Mouse (Mus musculus) neural tube, embryonic 15.5 days (tissue): ENCODE measurements at regions not wholly inside any gene's neighbourhood (a gene's known extent, or its start where the extent isn't known, plus 50 kb on each side); places are given as distances from the start of the nearest gene placed in this dataset.

ENCODE experiments used
- ATAC-seq: fragments of 200-750 bp; cut with Nextera tagmentation; 2 replicates; pipeline ENCODE4 v1.8.0; 2017; ENCODE audit warnings: mild to moderate bottlenecking, moderate TSS enrichment, moderate library complexity; ENCODE audit not compliant: low FRiP score
- H3K27ac ChIP-seq: fragments of 300-500 bp; sonication (generic); replicated peaks from 2 replicates; pipeline ENCODE4 v1.5.1; 2015; ENCODE audit warnings: mild to moderate bottlenecking, inconsistent platforms
- H3K27me3 ChIP-seq: fragments of 300-500 bp; sonication (generic); replicated peaks from 2 replicates; pipeline ENCODE4 v1.6.1; 2015; ENCODE audit warnings: inconsistent platforms
- H3K36me3 ChIP-seq: fragments of 300-500 bp; sonication (generic); 2 replicates; pipeline ENCODE4 v1.6.1; 2015; ENCODE audit warnings: inconsistent platforms
- H3K4me1 ChIP-seq: fragments of 300-500 bp; sonication (generic); 2 replicates; pipeline ENCODE4 v1.6.1; 2015; ENCODE audit warnings: inconsistent platforms
- H3K4me2 ChIP-seq: fragments of 300-500 bp; sonication (generic); 2 replicates; pipeline ENCODE4 v1.6.1; 2015; ENCODE audit warnings: inconsistent platforms, mild to moderate bottlenecking, moderate library complexity
- H3K4me3 ChIP-seq: fragments of 300-500 bp; sonication (generic); replicated peaks from 2 replicates; pipeline ENCODE4 v1.5.1; 2015; ENCODE audit warnings: mild to moderate bottlenecking, inconsistent platforms
- H3K9ac ChIP-seq: fragments of 300-500 bp; sonication (generic); replicated peaks from 2 replicates; pipeline ENCODE4 v1.6.1; 2015; ENCODE audit warnings: mild to moderate bottlenecking, inconsistent platforms
- H3K9me3 ChIP-seq: fragments of 300-500 bp; sonication (generic); replicated peaks from 2 replicates; pipeline ENCODE4 v1.6.1; 2016; ENCODE audit warnings: inconsistent platforms
- WGBS: fragments of 180-500 bp; shearing (Covaris S2); methylation state at CpG from one replicate; pipeline ENCODE4 v1.1.7; 2015; ENCODE audit warnings: mixed read lengths; 5-methylcytosine and 5-hydroxymethylcytosine counted together

DNA sequence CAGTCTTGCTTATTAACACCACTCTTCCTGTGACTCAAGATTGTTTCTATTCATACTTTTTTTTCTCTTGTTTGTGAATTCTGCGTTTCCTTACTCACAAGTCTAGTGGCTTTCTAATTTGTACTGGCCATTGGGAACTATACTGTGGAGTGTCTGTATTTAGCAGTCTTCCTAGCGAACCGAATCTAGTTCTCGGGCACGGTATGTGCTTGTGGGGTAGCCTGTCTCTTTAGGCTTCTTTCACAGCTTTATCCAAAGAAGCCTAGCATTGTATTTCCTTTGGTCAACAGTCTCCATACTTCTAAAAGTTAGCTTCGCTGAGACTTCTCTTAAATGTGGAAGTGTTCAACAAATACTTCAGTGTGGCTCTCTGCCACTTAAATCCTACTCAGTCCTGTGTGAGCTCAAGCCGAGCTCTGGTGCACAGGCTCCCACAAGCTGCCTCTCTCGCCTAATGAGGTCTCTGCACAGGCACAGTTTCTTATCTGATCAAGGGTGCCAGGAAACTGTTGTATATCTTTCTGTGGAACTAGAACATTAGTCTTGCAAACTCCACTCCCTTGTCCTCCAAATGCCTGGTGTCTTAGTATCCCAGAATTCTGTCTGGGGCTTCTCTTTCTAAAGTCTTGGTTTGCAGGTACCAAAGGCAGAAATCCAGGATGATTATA lies 171.9 kb upstream of the Slco3a1 start:
- Histone ChIP-seq H3K4me3 (no peak overlapping the region), H3K27me3 (no peaks in the 10 kb centered on the region), H3K9me3 (no peaks in the 10 kb centered on the region), H3K9ac (no peak overlapping the region), H3K4me1 (no peaks in the 10 kb centered on the region), H3K27ac (no peak overlapping the region), H3K4me2 (no peak overlapping the region), H3K36me3 (no peaks in the 10 kb centered on the region)
- WGBS, result 83% methylated on average over 8 of the region's 8 CpGs
- ATAC-seq, result no peak

DNA sequence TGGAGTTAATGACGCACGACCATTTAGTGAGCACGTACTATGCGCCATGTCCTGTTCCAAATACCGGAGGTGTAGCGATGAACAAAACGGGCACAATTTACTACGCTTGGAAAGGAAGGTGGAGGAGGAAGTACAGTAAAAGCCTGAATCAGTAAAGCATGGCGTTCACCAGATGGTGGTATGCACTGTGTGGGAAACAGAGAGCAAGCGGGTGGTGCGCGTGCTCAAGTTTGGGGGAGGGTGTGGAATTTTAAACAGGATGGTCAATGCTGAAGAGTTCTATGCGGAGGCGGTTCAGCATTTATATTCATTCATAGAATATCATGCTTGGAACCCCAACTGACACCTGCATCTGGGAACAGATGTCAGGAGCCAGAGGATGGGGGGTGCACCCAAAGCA lies 164.7 kb upstream of the Slco3a1 start:
- H3K4me2 ChIP-seq, result no peak overlapping the region
- no peaks in the 10 kb centered on the region for H3K4me1 ChIP-seq
- ATAC-seq, result no peak
- H3K27me3 ChIP-seq, result no peaks in the 10 kb centered on the region
- 89% methylated on average over 14 of the region's 14 CpGs for WGBS
- no peak overlapping the region for H3K27ac ChIP-seq
- no peaks in the 10 kb centered on the region for H3K36me3 ChIP-seq
- no peaks in the 10 kb centered on the region for H3K9me3 ChIP-seq
- H3K9ac ChIP-seq, result no peak overlapping the region
- no peak overlapping the region for H3K4me3 ChIP-seq

DNA sequence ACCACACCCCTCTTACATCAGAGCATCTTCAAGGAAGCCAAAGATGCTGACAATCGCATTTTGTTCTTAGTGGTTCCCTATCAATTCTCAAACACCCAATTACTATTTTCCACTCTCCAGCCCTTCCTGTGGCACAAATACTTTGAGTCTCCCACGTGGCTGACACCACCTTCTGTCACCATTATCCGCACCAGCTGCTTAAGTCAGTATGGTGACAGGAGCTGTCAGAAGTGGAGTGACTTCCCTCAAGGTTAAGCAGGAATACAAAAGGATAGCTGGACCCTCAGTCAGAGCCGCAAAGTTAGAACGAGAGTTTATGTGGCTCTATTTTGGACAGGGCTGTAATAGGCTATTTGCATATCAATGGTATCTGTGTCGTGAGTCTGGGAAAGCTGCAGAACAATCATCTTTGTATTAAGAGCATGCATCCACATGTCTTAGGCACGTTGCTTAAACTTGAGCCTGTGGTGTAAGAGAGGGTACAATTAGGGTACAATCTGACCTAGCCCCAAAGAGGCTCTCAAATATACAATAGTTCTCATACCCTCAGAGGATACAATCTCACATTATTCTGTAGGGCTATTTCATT lies 155.5 kb upstream of the Slco3a1 start:
- Histone ChIP-seq H3K9ac (no peak overlapping the region), H3K4me1 (peaks cover 8% of the 10 kb centered on the region; the same call in 1 of the 2 replicates), H3K9me3 (no peaks in the 10 kb centered on the region), H3K27me3 (no peaks in the 10 kb centered on the region), H3K4me3 (no peak overlapping the region), H3K36me3 (no peaks in the 10 kb centered on the region), H3K27ac (no peak overlapping the region), H3K4me2 (no peak overlapping the region)
- WGBS, result 22% methylated on average over 7 of the region's 7 CpGs
- ATAC-seq, result no peak

DNA sequence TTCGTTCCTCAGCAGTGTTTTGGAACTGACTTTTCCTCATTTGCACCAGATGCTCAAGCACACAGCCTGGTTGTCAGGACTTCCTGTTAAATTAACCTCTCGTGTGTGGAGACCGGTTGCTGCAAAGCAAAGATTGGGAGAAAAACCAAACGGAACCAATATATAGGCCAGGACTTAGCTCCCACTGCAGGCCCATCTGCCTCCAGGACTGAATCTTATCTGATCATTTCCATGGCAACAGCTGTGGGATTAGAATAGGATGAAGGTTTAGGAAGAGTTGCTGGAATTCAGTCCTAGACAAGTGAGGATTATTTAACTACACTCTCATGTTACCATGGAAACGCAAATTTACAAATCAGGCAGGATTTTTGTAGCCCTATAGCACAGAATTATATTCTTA lies 154.4 kb upstream of the Slco3a1 start:
- no peaks in the 10 kb centered on the region for H3K27me3 ChIP-seq
- H3K9me3 ChIP-seq, result no peaks in the 10 kb centered on the region
- WGBS, result 43% methylated on average over 5 of the region's 5 CpGs
- no peak overlapping the region; the same call in 1 of the 2 replicates for H3K27ac ChIP-seq
- no peaks in the 10 kb centered on the region for H3K36me3 ChIP-seq
- ATAC-seq, result no peak
- H3K4me2 ChIP-seq, result no peak overlapping the region
- H3K9ac ChIP-seq, result no peak overlapping the region
- no peak overlapping the region for H3K4me3 ChIP-seq
- H3K4me1 ChIP-seq, result peaks cover 8% of the 10 kb centered on the region; the same call in 1 of the 2 replicates

DNA sequence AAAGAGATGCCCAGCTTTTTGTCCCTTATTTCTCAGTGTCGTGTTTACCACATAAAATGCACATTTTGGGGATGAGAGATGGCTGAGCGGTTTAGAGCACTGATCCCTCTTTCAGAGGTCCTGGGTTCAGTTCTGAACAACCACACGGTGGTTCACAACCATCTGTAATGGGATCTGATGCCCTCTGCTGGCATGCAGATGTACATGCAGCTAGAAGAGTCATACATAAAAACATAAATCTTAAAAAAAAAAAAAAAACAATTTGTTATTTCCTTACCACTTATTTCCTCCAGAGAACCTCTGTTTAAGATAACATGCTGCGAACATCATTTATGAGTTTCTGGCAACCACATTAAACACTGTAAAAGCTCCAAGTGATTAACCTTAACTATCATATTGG lies 149.0 kb upstream of the Slco3a1 start:
- no peaks in the 10 kb centered on the region for H3K27me3 ChIP-seq

DNA sequence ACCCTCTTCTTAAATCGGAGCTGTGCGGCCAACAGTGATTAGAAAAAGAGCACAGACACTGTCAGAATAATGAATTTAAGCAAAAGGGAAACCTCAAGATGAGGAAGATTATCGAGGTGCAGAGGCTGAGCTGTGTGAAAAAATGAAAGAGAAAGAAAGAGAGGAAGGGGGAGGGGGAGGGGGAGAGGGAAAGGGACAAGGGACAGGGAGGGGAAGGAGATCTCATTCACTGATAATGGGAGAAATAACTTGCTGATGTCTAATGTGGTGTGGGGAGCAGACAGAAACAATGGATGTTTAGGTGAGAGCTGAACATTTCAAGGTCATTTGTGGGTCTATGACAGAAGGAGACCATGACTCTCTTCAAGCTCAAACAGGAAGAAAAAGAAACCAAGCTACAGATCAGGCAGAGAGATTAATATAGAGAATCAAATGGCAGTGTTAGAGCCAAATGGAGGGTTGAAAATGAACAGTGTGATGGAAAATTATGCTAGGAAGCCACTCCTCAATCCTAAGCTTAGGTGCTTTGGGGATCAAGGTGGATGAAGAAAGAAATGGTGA lies 143.3 kb upstream of the Slco3a1 start:
- WGBS, result 82% methylated on average over 3 of the region's 3 CpGs
- Histone ChIP-seq H3K9ac (no peak overlapping the region), H3K4me3 (no peak overlapping the region), H3K4me1 (no peaks in the 10 kb centered on the region), H3K36me3 (no peaks in the 10 kb centered on the region), H3K27me3 (no peaks in the 10 kb centered on the region), H3K4me2 (no peak overlapping the region), H3K27ac (no peak overlapping the region), H3K9me3 (no peaks in the 10 kb centered on the region)
- ATAC-seq, result no peak

More for the DNA sequence above, 149.0 kb upstream of the Slco3a1 start:
- Histone ChIP-seq H3K9me3 (no peaks in the 10 kb centered on the region), H3K4me1 (peaks cover under 1% of the 10 kb centered on the region; the same call in 1 of the 2 replicates), H3K4me2 (no peak overlapping the region), H3K36me3 (no peaks in the 10 kb centered on the region), H3K9ac (no peak overlapping the region), H3K27ac (no peak overlapping the region), H3K4me3 (no peak overlapping the region)
- ATAC-seq, result no peak
- WGBS, result 80% methylated on average over 4 of the region's 4 CpGs

DNA sequence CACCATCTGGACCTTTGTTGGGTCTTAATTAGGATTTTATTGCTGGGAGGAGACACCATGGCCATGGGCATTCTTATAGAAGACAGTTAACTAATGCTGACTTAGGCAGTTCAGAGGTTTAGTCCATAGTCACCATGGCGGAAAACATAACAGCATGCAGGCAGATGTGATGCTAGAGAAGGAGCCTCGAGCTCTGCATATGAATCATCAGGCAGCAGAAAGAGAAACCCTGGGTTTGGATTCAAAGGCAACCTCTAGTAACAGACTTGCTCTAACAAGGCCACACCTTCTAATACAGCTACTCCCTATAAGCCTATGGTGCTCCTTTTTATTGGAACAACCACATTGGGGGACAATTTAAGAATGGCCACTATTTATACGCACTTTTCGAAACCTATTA lies 141.7 kb upstream of the Slco3a1 start:
- Histone ChIP-seq H3K9me3 (no peaks in the 10 kb centered on the region), H3K4me3 (no peak overlapping the region), H3K27me3 (no peaks in the 10 kb centered on the region), H3K27ac (no peak overlapping the region), H3K4me2 (no peak overlapping the region), H3K36me3 (no peaks in the 10 kb centered on the region), H3K9ac (no peak overlapping the region), H3K4me1 (no peaks in the 10 kb centered on the region)
- WGBS, result 81% methylated on average over 4 of the region's 4 CpGs
- no peak for ATAC-seq

DNA sequence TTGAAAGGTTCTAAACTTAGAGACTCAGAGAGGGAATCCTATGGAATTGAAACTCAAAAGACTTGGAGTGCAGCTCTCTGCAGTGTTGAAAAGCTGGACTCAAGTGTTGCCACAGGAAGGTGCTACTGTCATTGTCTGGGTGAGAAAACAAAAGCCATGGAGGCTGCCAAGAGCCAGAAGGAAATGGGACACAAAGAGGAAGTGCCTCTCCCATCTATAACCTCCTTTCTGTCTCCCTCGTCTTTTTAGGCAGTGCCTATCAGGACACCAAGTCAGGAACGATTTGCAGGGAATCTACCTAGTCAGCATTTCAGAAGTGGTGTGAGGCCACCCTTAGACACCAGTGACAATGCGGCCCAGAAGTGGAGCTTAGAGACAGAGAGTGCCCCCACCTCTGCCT lies 138.5 kb upstream of the Slco3a1 start:
- no peak for ATAC-seq
- WGBS, result 69% methylated on average over 3 of the region's 3 CpGs
- no peak overlapping the region for H3K4me3 ChIP-seq
- no peak overlapping the region for H3K9ac ChIP-seq
- no peaks in the 10 kb centered on the region for H3K36me3 ChIP-seq
- H3K4me1 ChIP-seq, result peaks cover 4% of the 10 kb centered on the region; the same call in 1 of the 2 replicates
- H3K4me2 ChIP-seq, result no peak overlapping the region
- H3K9me3 ChIP-seq, result no peaks in the 10 kb centered on the region
- H3K27ac ChIP-seq, result no peak overlapping the region
- no peaks in the 10 kb centered on the region for H3K27me3 ChIP-seq

DNA sequence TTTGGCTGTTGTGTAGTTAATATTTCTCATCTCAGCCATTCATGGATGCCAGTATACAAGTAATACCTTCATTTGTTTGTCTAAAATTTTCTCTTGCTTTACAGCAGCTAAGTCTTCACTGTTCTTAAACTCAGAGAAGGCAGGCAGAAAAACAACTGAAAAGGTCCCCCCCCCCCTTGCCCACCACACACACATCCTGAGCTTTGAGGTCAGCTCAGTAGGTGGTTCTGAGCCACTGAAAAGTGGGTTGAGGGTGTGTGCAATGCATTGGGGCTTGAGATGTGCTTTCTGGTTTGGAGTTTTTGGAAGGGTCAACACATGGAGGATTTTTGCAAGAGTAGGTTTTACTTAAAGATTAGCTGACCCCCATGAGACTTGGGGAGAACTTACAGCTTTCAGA lies 136.1 kb upstream of the Slco3a1 start:
- Histone ChIP-seq H3K4me1 (peaks cover 14% of the 10 kb centered on the region; the same call in 1 of the 2 replicates), H3K27me3 (no peaks in the 10 kb centered on the region), H3K9ac (no peak overlapping the region), H3K4me3 (no peak overlapping the region), H3K4me2 (no peak overlapping the region), H3K9me3 (no peaks in the 10 kb centered on the region), H3K27ac (no peak overlapping the region), H3K36me3 (no peaks in the 10 kb centered on the region)
- no peak for ATAC-seq

DNA sequence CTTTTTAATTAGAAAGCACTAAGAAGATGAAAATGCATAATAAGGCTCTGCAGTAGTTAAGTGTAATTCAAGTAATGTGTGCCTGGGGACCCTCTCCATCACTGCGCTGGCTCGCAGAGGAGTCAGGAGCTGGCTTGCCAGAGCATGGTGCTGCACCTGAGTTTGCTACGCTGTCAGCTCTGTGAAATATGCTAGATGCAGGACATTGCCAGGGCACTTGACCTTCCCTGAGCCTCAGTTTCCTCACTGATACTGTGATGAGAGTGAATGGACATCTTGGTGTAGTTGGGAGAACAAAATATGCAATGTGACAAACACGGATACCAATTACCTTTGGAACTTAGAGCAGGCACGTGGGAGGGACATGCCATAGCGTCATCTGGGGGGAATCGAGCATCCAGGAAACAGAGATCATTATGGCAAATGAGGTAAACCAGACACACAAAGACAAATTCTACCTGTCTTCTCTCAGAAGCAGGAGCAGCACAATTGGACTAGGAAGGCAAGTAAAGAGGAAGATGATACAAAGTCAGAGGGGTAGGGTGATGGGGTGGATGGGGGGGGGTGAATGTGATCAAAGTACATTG lies 133.6 kb upstream of the Slco3a1 start:
- peak; percentile 89 for ATAC-seq
- WGBS, result 30% methylated on average over 7 of the region's 7 CpGs

DNA sequence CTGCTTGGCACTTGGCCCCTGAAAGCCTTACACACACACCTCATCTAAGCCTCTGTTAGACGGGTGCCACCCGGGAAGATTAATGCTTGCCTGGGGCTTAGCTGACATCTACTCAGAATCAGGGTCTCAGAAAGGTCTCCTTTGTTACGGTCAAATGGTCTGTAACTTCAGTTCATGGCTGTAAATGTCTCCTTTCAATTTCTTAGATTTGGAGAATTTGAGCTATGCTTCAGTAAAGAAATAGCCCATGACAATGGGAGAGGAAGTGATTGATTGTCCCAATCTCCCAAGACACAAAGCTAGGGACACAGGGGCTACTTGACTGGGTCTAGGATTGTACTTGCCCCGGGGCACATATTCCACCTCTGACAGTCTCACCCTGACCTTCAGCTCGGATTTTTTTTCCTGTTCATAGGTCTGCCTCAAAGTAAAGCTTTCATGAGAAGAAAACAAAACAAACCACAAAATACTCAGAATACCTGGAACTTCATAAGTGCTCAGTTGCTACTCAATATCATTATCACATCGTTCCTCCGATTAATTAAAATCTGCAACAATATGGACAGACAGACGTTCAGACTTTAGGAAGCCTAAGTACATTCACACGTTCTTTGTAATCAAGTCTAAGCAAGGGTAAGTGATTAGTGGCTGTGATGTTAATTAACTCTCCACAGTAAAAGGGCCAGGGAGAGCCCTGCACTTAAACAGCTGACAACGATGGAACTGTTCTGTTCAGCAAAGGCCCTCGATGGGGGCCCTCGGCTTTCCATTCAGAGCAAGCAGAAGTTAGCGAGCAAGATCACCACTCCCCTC lies 132.9 kb upstream of the Slco3a1 start:
- 22% methylated on average over 13 of the region's 13 CpGs for WGBS
- H3K4me1 ChIP-seq, result peaks cover 14% of the 10 kb centered on the region; the same call in 1 of the 2 replicates
- 0 out of 2 replicates have a peak overlapping the region, but pooled peaks have one; percentile 60 for H3K27ac ChIP-seq
- no peak overlapping the region for H3K4me3 ChIP-seq
- H3K4me2 ChIP-seq, result peak overlapping the region; percentile 27
- H3K36me3 ChIP-seq, result no peaks in the 10 kb centered on the region
- H3K9me3 ChIP-seq, result no peaks in the 10 kb centered on the region
- no peak overlapping the region for H3K9ac ChIP-seq
- peak; percentile 32; the same call in 1 of the 2 replicates for ATAC-seq
- H3K27me3 ChIP-seq, result no peaks in the 10 kb centered on the region

More for the DNA sequence above, 133.6 kb upstream of the Slco3a1 start:
- no peak overlapping the region for H3K4me3 ChIP-seq
- H3K4me1 ChIP-seq, result peaks cover 14% of the 10 kb centered on the region; the same call in 1 of the 2 replicates
- H3K9ac ChIP-seq, result no peak overlapping the region
- no peaks in the 10 kb centered on the region for H3K36me3 ChIP-seq
- H3K4me2 ChIP-seq, result peak overlapping the region; percentile 27
- H3K27ac ChIP-seq, result 0 out of 2 replicates have a peak overlapping the region, but pooled peaks have one; percentile 60
- no peaks in the 10 kb centered on the region for H3K27me3 ChIP-seq
- H3K9me3 ChIP-seq, result no peaks in the 10 kb centered on the region
